Mouse (Mus musculus) adrenal gland (tissue): ENCODE measurements around the gene Arvcf.

Experiments
- intact Hi-C: fragments of 180-260 bp; cut with DNase I; formaldehyde crosslinking; loops from one replicate; pipeline ENCODE4 v1.15.1; 2025

Gene Arvcf

DNA sequence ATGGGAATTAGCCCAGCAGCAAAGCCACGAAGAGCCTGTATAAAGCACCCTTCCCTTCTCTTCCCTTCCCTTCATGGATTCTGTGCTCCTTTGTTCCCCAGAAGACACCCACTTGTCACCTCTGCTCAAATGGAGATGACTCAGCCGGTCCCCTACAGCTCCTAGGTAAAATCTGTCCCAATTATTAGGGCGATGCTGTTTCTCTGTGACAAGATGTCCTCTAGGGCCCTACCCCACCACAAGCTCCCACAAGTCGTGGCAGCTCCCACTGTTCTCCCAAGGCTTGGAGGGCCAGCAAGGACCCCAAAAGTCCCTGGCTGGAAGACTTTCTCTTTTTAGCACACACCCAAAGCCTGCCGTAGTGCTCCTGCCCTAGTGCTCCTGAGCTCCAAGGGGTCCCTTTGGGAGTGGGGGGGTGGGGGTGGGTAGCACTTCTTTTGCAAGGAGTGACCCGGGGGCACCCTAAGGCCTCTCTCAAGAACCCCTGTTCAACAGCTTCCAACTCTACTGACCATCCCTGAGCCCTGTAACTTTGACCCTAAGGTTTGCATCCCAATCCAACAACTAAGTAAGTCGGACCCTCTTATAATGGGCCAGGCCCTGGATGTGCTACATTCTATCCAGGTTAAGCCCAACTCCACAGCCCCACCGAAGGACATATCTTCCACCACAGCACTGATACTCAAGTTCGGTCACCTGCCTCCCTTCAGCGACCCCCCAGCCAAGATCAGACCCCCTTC is 77.7 kb downstream of the Arvcf start:
- intact Hi-C loops: no loop called here

DNA sequence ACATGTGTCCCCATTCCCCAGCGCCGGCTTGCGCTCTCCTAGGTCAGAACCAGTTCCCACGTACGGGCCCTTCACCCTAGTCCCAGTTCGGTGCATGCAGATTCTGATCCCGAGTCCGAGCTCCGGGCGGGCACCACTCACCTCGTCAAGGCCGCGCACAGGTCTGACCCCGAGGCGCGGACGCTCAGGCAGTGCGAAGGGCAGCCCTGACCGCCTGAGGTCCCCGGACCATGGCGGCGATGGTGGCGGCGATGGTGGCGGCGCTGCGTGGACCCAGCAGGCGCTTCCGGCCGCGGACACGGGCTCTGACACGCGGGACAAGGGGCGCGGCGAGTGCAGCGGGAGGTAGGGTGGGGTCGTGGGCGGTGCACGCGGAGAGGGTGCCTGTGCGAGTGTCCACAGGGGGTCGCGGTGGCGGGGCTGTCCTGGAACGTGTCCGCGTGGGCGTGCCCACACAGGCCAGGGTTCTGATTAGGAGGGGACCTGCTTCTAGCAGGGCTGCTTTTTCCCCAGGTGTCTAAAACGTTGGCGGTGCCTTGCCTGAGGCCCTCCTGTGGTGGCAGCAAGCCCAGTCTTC is 78.3 kb downstream of the Arvcf start, which contains the start of gene Txnrd2:
Gene Txnrd2 (plus strand): TSS at position 170 of the 577 bp plus-strand sequence.
- intact Hi-C loops: no loop called here

GRCm38 (mm10) chr16:18426802-18427280 is 78.9 kb downstream of the Arvcf start, which contains the start of gene Comt:
Gene Comt, minus strand, starts transcription at chr16:18426852.
- intact Hi-C loops: no loop called here

- intact Hi-C loops: no loop called here
These were observed 80.1 kb downstream of the Arvcf start for GRCm38 (mm10) chr16:18428011-18428515.

DNA sequence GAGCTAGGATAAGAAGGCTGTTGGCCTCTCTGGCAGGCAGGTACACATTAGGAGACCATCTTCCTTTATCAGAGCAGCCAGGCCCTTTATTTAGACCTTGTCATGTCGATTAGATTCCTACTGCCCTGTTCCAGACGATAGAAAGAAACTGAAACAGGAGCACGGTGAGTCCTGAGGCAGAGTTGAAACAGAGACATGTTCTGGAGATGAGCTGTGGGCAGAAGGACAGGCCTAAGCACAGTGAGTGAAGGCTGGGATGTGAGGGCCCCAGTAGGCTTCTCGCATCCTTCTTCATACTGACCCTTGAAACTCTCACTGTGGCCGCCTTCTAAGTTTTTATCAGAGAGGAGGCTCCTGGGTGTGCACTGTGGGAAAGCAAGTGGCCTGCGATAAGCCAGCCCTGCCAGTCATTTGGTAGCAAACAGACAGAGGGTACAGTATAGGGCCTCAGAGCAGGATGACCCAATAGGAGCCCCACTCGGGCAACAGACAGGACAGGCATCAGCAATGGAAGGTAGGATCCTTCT is 80.6 kb downstream of the Arvcf start:
- intact Hi-C loops: no loop called here

DNA sequence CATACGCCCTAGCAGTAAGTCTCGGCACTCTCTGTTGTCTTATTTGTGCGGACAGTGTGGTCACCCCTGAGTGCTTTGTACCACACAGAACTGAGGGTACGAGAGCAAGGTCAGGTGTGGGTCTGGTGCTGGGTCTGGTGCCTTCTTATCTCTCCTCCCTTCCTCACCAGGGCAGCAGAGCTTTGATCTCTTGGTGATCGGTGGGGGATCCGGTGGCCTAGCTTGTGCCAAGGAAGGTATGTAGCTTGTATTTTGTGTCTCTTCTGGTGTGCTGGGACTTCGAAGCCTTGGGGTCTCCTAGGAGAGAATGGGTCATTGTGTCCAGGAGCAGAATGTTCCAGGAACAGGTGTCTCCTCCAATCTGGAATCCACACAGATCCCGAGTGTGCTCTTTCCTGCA is 81.7 kb downstream of the Arvcf start:
- intact Hi-C loops: no loop called here

- intact Hi-C loops: no loop called here
These were observed 82.7 kb downstream of the Arvcf start for GRCm38 (mm10) chr16:18430641-18431212.

DNA sequence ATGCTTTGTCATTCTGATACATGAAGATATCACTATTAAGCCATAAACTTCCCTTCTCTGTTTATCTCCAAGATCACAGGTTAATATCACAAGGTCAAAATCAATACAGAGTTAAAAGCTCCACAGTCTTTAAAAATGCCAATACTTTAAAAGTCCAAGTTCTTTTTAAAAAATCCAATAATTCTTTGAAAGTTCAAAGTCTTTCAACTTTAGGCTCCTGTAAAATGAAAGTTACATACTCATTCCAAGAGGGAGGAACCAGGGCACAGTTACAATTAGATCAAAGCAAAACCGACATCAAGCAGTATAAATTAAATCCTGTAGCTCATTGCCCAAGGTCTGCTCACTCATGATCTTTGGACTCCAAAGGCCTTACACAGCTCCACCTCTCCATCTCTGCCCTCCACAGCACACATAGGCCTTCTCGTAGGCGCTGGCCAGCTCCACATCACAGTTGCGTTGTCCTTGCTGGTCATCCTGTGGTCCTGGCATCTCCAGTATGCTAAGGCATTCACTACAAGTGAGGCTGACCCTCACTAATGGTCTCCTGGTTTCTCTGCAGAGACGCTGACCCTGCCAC is 85.4 kb downstream of the Arvcf start:
- intact Hi-C loops: no loop called here

DNA sequence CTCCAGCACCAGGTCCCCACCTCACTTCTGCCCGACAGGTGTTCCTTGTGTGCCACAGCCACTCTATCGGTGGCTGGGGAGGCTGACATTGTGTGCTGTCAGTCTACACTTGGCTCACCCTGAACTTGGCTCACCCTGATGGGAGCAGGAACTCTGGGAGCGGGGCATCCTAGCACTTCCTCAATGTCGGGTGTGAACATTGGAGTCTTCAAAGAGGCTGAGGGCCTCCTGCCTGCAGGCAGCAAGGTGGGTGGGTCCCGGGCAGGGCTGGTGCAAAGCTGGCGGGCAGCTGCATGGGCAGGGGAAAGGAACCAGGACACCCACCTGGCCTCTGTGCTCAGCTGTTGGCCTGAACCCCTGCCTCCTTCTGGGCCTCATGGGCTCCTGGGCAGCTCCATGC is 88.1 kb downstream of the Arvcf start:
- intact Hi-C loops: no loop called here

GRCm38 (mm10) chr16:18443385-18443841 is 95.4 kb downstream of the Arvcf start:
- intact Hi-C loops: loop anchor here (1.0 to 5.0 kb wide), 2 partner anchors 54 to 174 kb away; partner anchors contain the start of genes Gnb1l and Rtl10

- intact Hi-C loops: no loop called here
These were observed 99.3 kb downstream of the Arvcf start for GRCm38 (mm10) chr16:18447243-18447642.

GRCm38 (mm10) chr16:18448104-18448503 is 100.1 kb downstream of the Arvcf start:
- intact Hi-C loops: no loop called here

DNA sequence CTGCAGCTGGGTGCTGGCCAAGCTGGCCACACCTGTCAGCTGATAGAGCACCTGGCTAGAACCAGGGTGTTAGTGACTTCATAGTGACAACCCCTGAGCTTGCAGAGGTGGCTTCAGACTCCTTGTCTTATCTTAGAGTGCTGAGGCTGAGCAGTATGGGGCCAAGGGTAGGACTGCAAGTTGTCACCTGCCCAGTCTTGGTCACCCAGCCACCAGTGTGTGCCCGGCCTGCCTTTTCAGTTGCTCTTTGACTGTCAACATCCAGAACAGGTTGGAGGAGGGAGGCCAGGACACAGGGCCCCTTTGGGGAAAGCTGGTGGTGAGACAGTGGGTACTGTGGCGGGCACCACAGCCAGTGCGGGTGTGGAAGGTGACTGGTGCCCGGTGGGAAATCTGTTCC is 101.0 kb downstream of the Arvcf start:
- intact Hi-C loops: no loop called here

- intact Hi-C loops: no loop called here
These were observed 103.7 kb downstream of the Arvcf start for GRCm38 (mm10) chr16:18451486-18452181.

DNA sequence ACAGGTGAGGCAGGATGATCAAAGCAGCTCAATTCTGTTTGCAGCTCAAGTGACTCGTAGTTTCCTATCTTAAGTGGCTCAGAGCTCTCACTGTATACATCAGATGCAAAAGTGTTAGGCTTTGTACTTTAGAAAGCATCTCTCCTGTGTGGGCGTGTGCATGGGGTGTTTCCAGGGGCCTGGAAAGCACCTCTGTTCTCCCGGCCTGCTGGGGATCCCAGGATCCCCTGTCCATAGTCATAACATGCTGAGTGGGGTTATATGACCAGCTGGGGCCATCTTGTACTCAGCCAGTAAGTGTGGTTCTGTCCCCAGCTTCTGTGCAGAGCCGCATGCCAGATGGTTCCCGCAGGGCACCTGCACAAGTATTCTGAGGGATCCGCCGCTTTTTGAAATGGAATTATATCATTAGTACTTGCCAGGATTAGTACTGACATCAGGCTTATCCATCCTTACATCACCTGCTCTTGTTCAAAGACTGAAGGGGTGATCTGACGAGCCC is 104.4 kb downstream of the Arvcf start:
- intact Hi-C loops: no loop called here

DNA sequence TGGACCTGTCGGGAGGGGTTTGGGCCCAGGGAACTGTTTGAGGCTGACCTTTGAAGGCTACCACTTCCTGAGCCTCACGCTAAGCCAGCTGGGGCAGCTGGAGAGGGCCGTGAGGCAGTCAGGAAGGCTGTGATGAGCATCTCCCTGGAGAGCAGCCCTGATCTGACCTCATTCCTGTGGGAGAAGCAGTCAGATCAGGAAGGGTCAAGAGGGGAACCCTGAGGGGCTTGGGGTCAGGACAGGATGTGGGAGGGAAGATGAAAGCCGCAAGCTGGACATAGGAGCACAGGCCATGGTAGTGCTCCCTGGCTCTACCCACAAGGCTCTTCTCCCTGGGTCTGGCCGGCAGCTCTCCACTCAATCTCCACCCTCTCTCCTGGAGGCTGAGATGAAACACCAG is 105.9 kb downstream of the Arvcf start:
- intact Hi-C loops: no loop called here

DNA sequence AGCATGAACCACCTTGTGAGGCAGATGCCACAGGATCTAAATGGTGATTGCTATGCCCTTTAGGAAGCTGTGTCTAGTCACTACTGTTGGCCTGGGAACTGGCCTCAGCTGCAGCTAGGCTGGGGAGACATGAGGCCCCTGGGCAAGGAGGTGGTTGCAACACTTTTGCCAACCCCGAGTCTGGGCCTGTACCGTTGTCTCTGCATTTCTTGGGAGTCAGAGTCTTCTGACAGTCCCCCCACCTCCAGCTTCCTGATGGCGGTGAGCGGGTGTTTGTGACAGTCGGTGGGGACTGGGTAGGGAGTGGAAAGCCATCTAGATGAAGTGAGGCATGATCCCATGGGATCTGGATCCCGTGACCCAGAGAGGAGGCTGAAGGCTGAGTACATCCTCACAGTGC is 107.4 kb downstream of the Arvcf start:
- intact Hi-C loops: no loop called here
